Mouse (Mus musculus): ENCODE measurements around the gene Mup22. TPM values are rescaled to one million over a fixed set of nuclear protein-coding genes. Genes with fewer than 3 reads are reported as not detected.

The Mup22 gene
- not detected for polyA plus RNA-seq (2017; shearing (Covaris generic))

DNA sequence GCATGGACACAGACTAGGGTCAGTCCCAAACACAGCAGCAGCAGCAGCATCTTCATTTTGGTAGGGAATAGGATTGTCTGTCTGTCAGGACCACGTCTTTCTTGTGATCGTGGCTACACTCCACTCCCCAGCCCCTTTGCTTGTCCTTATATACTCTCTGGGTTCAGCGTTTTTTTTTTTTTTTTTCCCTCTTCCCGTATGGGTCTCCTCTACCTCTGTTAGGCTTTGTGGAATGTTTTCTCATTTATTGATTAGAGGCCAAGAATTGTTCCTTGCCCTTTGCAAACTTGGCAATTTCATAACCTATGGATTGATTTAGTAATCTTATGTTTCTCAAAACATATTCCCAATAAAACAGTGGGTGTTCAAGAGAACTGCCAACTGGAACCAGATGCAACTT, at the start of gene Mup22:
Gene Mup22, minus strand, starts transcription at position 101 of the 400 bp plus-strand sequence.

Other genes with a start within 250 kb of the Mup22 start
- gene Mup10, start 239.3 kb downstream of the Mup22 start, polyA plus RNA-seq (2017; shearing (Covaris generic)), result 1 to 10 TPM in 1 of 2 experiments, not detected in 1; 1.2 TPM
- gene Mup11, start 159.1 kb downstream of the Mup22 start, polyA plus RNA-seq (2017; shearing (Covaris generic)), result 10 to 100 TPM in 1 of 2 experiments, 1 to 10 TPM in 1; 2.0 to 11.3 TPM
- under 1 TPM in 1 of 2 experiments, not detected in 1; 0.22 TPM for gene Mup12, start 80.1 kb downstream of the Mup22 start, polyA plus RNA-seq (2017; shearing (Covaris generic))